Mouse (Mus musculus): ENCODE measurements around the gene Foxn2.
A peak's percentile ranks its signal among the peaks of the same experiment; 100 is the strongest.
"Not testable (repeated sequence)": the region's sequence is repeated elsewhere in the genome, so short reads cannot be mapped to it uniquely, and the experiment has no call there.

Foxn2 gene

GRCm38 (mm10) chr17:88441432-88442174 is 1.1 kb downstream of the Foxn2 start:
- peak; percentile 59 for DNase-seq (ENCODE audit: low spot score)

- no peak for DNase-seq (ENCODE audit: low spot score)
Measured at GRCm38 (mm10) chr17:88442661-88443060, 2.1 kb downstream of the Foxn2 start.

- DNase-seq (ENCODE audit: low spot score) = no peak
Measured at GRCm38 (mm10) chr17:88443186-88443585, 2.7 kb downstream of the Foxn2 start.

GRCm38 (mm10) chr17:88458079-88458478 is 17.6 kb downstream of the Foxn2 start:
- DNase-seq (ENCODE audit: low spot score) = no peak

- DNase-seq (ENCODE audit: low spot score) = no peak
Measured at GRCm38 (mm10) chr17:88459516-88459915, 19.0 kb downstream of the Foxn2 start.

- DNase-seq (ENCODE audit: low spot score) = no peak
Measured at GRCm38 (mm10) chr17:88459916-88460901, 19.7 kb downstream of the Foxn2 start.

- DNase-seq (ENCODE audit: low spot score) = peak; percentile 57
Measured at GRCm38 (mm10) chr17:88462658-88463057, 22.1 kb downstream of the Foxn2 start.

GRCm38 (mm10) chr17:88466591-88466990 is 26.1 kb downstream of the Foxn2 start:
- no peak for DNase-seq (ENCODE audit: low spot score)

- DNase-seq (ENCODE audit: low spot score) = no peak
Measured at GRCm38 (mm10) chr17:88467696-88468095, 27.2 kb downstream of the Foxn2 start.

GRCm38 (mm10) chr17:88468655-88469398 is 28.3 kb downstream of the Foxn2 start:
- DNase-seq (ENCODE audit: low spot score) = not testable (repeated sequence)

GRCm38 (mm10) chr17:88473766-88474165 is 33.3 kb downstream of the Foxn2 start:
- DNase-seq (ENCODE audit: low spot score) = no peak

GRCm38 (mm10) chr17:88477165-88477564 is 36.7 kb downstream of the Foxn2 start:
- no peak for DNase-seq (ENCODE audit: low spot score)

- no peak for DNase-seq (ENCODE audit: low spot score)
Measured at GRCm38 (mm10) chr17:88477699-88478098, 37.2 kb downstream of the Foxn2 start.

- DNase-seq (ENCODE audit: low spot score) = no peak
Measured at GRCm38 (mm10) chr17:88479040-88479439, 38.5 kb downstream of the Foxn2 start.

GRCm38 (mm10) chr17:88480369-88480768 is 39.9 kb downstream of the Foxn2 start:
- no peak for DNase-seq (ENCODE audit: low spot score)

GRCm38 (mm10) chr17:88481062-88481461 is 40.6 kb downstream of the Foxn2 start:
- no peak for DNase-seq (ENCODE audit: low spot score)

GRCm38 (mm10) chr17:88481587-88481986 is 41.1 kb downstream of the Foxn2 start:
- DNase-seq (ENCODE audit: low spot score) = no peak

- DNase-seq (ENCODE audit: low spot score) = no peak
Measured at GRCm38 (mm10) chr17:88484539-88484938, 44.0 kb downstream of the Foxn2 start.

GRCm38 (mm10) chr17:88484951-88485350 is 44.4 kb downstream of the Foxn2 start:
- DNase-seq (ENCODE audit: low spot score) = no peak

GRCm38 (mm10) chr17:88490546-88490945 is 50.0 kb downstream of the Foxn2 start:
- DNase-seq (ENCODE audit: low spot score) = no peak

GRCm38 (mm10) chr17:88491366-88492106 is 51.0 kb downstream of the Foxn2 start:
- no peak for DNase-seq (ENCODE audit: low spot score)

GRCm38 (mm10) chr17:88492107-88492460 is 51.6 kb downstream of the Foxn2 start:
- no peak for DNase-seq (ENCODE audit: low spot score)
